Mouse (Mus musculus) cerebellum, adult 11-12 months (tissue): Measurements from ENCODE around the gene Hspa2.
"Not testable (repeated sequence)": the region's sequence is repeated elsewhere in the genome, so short reads cannot be mapped to it uniquely, and the experiment has no call there.

Experiments
- DNase-seq: peaks from one replicate; pipeline ENCODE4 v3.0.0; 2022

Hspa2 gene

DNA sequence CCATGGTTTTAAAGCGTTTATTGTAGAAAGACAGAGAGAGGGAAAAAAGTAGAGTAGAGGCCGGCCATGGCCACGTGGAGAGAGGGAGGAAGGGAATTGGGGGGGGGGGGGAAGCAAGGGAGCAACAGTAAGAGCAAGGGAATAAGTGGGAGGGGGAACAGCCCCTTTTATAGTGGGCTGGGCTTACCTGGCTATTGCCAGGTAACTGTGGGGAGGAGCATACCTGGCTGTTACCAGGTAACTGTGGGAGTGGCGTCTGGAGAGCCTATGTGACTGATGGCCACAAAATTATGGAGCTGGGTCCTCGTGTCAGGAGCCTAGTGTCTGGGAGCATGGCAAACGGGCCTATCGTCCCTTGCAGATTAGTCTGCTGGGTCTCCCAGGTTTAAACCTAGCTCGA, 31.6 kb downstream of the Hspa2 start:
- DNase-seq: no peak

DNA sequence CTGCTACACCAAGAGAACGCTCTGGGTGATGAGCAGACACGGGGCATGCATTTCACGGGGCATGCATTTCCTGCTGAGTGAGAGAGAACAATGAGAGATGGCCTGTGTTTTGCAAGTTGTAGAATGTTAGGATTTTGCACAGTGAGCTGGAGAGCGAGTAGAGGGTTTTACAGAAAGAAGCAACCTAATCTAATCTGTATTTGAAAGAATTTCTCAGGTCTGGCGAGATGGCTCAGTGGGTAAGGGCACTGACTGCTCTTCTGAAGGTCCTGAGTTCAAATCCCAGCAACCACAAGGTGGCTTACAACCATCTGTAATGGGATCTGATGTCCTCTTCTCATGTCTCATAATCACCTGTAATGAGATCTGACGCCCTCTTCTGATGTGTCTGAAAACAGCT, 39.5 kb downstream of the Hspa2 start:
- DNase-seq: not testable (repeated sequence)

DNA sequence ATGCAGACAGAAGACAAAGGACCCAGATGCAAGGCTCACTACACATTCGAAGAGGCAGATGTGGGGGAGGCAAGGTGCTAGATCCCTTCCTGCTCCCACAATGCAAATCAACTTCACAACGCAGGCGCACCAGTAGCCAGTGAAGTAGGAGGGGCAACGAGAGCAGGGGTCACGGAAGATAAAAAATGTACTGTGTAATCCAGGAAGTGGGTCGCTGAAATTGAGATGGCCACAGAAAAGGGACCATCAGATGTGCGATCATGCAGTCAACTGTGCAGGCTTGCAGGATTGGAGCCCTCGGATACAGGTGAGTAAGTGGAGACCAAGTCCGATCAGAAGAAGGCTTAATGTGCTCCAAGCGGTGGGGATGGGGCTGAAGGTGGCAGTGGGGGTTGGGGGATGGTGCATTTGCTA, 40.4 kb downstream of the Hspa2 start:
- DNase-seq: no peak

DNA sequence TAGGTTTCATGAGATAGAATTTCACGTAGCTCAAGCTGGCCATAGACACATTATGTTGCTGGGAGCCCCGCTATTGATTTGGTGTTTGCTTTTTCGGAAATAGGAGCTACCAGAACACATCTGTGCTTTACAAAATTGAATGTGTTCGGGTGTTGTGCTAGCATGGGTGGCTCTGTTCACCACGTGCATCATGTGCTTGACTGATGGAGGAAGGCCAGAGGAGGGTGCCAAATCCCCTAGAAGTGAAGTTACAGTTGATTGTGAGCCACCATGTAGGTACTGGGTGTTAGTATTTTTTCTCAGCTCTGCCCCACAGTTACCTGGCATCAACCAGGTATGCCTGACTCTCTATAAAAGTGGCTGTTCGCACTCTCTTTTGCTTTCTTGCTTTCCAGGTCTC, 40.9 kb downstream of the Hspa2 start:
- no peak for DNase-seq

DNA sequence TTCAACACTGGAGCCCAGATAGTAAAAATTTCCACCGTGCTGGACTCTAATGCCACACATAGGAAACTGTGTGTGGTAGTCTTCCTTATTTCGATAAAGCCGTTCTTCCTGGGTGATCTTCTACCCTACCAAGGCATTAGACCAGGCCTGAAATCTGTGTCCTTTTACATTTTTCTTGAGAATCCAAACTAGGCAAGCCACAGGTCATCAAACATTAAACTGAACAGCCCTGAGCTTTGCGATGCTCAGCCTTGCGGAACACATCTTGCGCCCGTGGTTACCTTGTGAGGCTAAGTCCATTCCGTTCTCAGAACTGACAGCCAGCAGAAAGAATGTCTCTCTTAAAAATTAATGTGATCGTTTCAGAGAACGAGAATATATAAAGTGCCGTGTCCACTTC, 42.2 kb downstream of the Hspa2 start:
- no peak for DNase-seq

DNA sequence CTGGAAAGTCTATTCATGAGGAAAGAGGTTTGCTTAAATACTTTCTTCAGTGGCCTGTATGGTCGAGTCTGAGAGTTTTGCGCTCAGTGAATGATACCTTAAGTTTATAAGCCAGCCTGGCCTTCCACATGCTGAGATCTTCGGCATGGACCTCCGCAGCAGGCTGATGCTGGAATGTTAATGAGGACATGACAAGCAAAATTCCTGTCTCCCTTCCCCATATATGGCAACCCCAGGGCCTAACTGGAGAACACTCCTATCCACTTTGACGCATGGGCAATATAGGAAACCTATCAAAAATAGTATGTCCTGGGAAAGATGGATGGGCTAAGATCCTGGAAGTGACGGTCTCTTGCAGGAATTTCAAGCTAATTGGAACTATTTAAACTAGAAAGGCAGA, 44.2 kb downstream of the Hspa2 start:
- DNase-seq: no peak

DNA sequence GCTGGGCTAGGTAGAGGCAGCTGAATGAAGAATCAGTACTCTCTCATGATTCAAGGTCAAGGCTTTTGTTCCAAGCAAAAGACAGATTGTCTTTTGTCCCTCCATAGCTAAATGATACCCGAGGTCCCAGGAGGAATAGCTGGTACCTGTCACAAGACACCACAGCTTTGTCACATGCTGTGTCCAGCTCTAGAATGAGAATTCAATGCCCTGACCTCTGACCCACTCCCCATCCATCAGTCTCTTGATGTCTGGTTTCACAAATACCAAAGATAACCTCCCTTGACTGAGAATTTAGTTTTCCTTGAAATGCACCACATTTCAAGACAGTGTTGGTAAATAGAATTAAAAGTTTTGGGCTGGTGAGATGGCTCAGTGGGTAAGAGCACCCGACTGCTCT, 48.2 kb downstream of the Hspa2 start:
- no peak for DNase-seq
